Mouse (Mus musculus): ENCODE results near the gene C9. TPM values are rescaled to one million over a fixed set of nuclear protein-coding genes. Genes with fewer than 3 reads are reported as not detected.

The C9 gene
- polyA plus RNA-seq, 1 experiment from 2014 or later = 0.08 TPM

GRCm38 (mm10) chr15:6463361-6463923 is 18.3 kb downstream of the C9 start:
- ATAC-seq (replicated peaks; ENCODE audit: low FRiP score, low read depth) = no peak
- no peaks in the 10 kb centered on the region for H3K9me3 ChIP-seq (replicated peaks; ENCODE audit: low read length)
- H3K27me3 ChIP-seq (ENCODE audit: insufficient read depth, low read length) = no peaks in the 10 kb centered on the region
- H3K9ac ChIP-seq (ENCODE audit: low read depth, low read length) = no peak overlapping the region
- no peaks in the 10 kb centered on the region for H3K4me1 ChIP-seq (replicated peaks; ENCODE audit: insufficient read depth, low read length)
- TF ChIP-seq CTCF (IDR thresholded peaks at IDR 0.05; ENCODE audit: low read depth) = no peak
- H3K36me3 ChIP-seq (ENCODE audit: insufficient read depth, low read length) = no peaks in the 10 kb centered on the region
- no peak overlapping the region for H3K4me2 ChIP-seq (ENCODE audit: low read length)
- no peak for DNase-seq (ENCODE audit: low spot score)
- H3K4me3 ChIP-seq (replicated peaks; ENCODE audit: low read depth, low read length) = no peak overlapping the region
- no peak overlapping the region for H3K27ac ChIP-seq
- 77% methylated on average over 3 of the region's 3 CpGs for WGBS

DNA sequence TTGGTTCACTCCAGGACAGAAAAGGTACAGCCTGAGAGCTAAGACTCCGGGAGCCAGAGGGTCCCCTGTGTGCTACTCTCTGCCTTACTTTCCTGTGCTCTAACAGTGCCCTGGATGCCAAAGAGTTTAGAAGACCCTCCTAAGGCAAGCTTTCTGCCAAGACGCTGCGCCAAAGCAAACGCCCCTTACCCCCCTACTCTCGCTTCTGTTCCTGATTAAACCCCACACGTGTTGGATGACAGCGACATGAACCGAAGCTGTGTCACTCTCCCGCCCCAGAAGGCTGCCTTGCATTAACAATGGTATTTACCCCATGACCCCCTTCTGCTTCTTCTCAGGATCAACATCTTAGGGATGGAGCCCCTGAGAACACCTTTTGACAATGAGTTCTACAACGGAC is 21.9 kb downstream of the C9 start:
- no peaks in the 10 kb centered on the region for H3K4me1 ChIP-seq (replicated peaks; ENCODE audit: insufficient read depth, low read length)
- no peak for DNase-seq (ENCODE audit: low spot score)
- WGBS = 79% methylated on average over 10 of the region's 10 CpGs
- H3K4me3 ChIP-seq (replicated peaks; ENCODE audit: low read depth, low read length) = no peak overlapping the region
- H3K9me3 ChIP-seq (replicated peaks; ENCODE audit: low read length) = no peaks in the 10 kb centered on the region
- no peak for ATAC-seq (replicated peaks; ENCODE audit: low FRiP score, low read depth)
- H3K36me3 ChIP-seq (ENCODE audit: insufficient read depth, low read length) = no peaks in the 10 kb centered on the region
- H3K4me2 ChIP-seq (ENCODE audit: low read length) = no peak overlapping the region
- no peak for TF ChIP-seq CTCF (IDR thresholded peaks at IDR 0.05; ENCODE audit: low read depth)
- H3K27ac ChIP-seq = no peak overlapping the region
- no peak overlapping the region for H3K9ac ChIP-seq (ENCODE audit: low read depth, low read length)
- no peaks in the 10 kb centered on the region for H3K27me3 ChIP-seq (ENCODE audit: insufficient read depth, low read length)

GRCm38 (mm10) chr15:6468845-6469244 is 23.7 kb downstream of the C9 start:
- TF ChIP-seq CTCF (IDR thresholded peaks at IDR 0.05; ENCODE audit: low read depth) = peak; percentile 23; the same call in 1 of the 2 replicates
- Histone ChIP-seq H3K27ac (no peak overlapping the region), H3K4me2 (ENCODE audit: low read length) (no peak overlapping the region), H3K36me3 (ENCODE audit: insufficient read depth, low read length) (no peaks in the 10 kb centered on the region), H3K9me3 (replicated peaks; ENCODE audit: low read length) (no peaks in the 10 kb centered on the region), H3K27me3 (ENCODE audit: insufficient read depth, low read length) (no peaks in the 10 kb centered on the region), H3K4me3 (replicated peaks; ENCODE audit: low read depth, low read length) (no peak overlapping the region), H3K4me1 (replicated peaks; ENCODE audit: insufficient read depth, low read length) (no peaks in the 10 kb centered on the region), H3K9ac (ENCODE audit: low read depth, low read length) (no peak overlapping the region)
- DNase-seq (ENCODE audit: low spot score) (no peak), ATAC-seq (replicated peaks; ENCODE audit: low FRiP score, low read depth) (no peak)
- 95% methylated on average over 1 of the region's 1 CpGs for WGBS

GRCm38 (mm10) chr15:6469384-6469783 is 24.3 kb downstream of the C9 start:
- Histone ChIP-seq H3K4me3 (replicated peaks; ENCODE audit: low read depth, low read length) (no peak overlapping the region), H3K27me3 (ENCODE audit: insufficient read depth, low read length) (no peaks in the 10 kb centered on the region), H3K9ac (ENCODE audit: low read depth, low read length) (no peak overlapping the region), H3K36me3 (ENCODE audit: insufficient read depth, low read length) (no peaks in the 10 kb centered on the region), H3K9me3 (replicated peaks; ENCODE audit: low read length) (no peaks in the 10 kb centered on the region), H3K4me2 (ENCODE audit: low read length) (no peak overlapping the region), H3K27ac (no peak overlapping the region), H3K4me1 (replicated peaks; ENCODE audit: insufficient read depth, low read length) (no peaks in the 10 kb centered on the region)
- no peak for TF ChIP-seq CTCF (IDR thresholded peaks at IDR 0.05; ENCODE audit: low read depth)
- DNase-seq (ENCODE audit: low spot score) (no peak), ATAC-seq (replicated peaks; ENCODE audit: low FRiP score, low read depth) (no peak)
- 76% methylated on average over 3 of the region's 3 CpGs for WGBS

GRCm38 (mm10) chr15:6483561-6483960 is 38.4 kb downstream of the C9 start:
- no peaks in the 10 kb centered on the region for H3K4me1 ChIP-seq (replicated peaks; ENCODE audit: insufficient read depth, low read length)
- no peaks in the 10 kb centered on the region for H3K27me3 ChIP-seq (ENCODE audit: insufficient read depth, low read length)
- ATAC-seq (replicated peaks; ENCODE audit: low FRiP score, low read depth) (no peak), DNase-seq (ENCODE audit: low spot score) (no peak)
- H3K4me2 ChIP-seq (ENCODE audit: low read length) = no peak overlapping the region
- no peak overlapping the region for H3K9ac ChIP-seq (ENCODE audit: low read depth, low read length)
- no peak overlapping the region for H3K4me3 ChIP-seq (replicated peaks; ENCODE audit: low read depth, low read length)
- no peak overlapping the region for H3K27ac ChIP-seq
- no peaks in the 10 kb centered on the region for H3K9me3 ChIP-seq (replicated peaks; ENCODE audit: low read length)
- TF ChIP-seq CTCF (IDR thresholded peaks at IDR 0.05; ENCODE audit: low read depth) = no peak
- no peaks in the 10 kb centered on the region for H3K36me3 ChIP-seq (ENCODE audit: insufficient read depth, low read length)
- WGBS = 75% methylated on average over 3 of the region's 3 CpGs

DNA sequence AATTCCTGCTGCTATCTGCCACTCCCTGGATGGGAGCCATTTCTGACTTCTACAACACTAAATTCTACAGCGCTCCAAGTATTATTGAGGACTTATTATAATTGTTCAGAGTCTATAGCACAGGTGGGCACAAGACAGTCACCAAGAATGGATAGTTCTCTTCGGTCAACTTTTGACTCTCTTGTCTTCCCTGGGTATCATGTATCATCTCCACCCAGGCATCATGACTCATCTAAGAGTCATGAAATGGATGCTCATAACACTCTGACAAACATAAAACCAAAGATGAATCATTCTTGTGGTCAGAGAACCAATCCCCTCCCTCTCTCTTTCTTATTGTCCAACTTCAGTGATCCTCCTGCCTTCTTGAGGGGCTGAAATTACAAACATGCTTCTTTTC is 47.3 kb downstream of the C9 start:
- Histone ChIP-seq H3K4me3 (replicated peaks; ENCODE audit: low read depth, low read length) (no peak overlapping the region), H3K27me3 (ENCODE audit: insufficient read depth, low read length) (no peaks in the 10 kb centered on the region), H3K9ac (ENCODE audit: low read depth, low read length) (no peak overlapping the region), H3K4me2 (ENCODE audit: low read length) (no peak overlapping the region), H3K4me1 (replicated peaks; ENCODE audit: insufficient read depth, low read length) (no peaks in the 10 kb centered on the region), H3K36me3 (ENCODE audit: insufficient read depth, low read length) (no peaks in the 10 kb centered on the region), H3K9me3 (replicated peaks; ENCODE audit: low read length) (no peaks in the 10 kb centered on the region), H3K27ac (no peak overlapping the region)
- DNase-seq (ENCODE audit: low spot score) (no peak), ATAC-seq (replicated peaks; ENCODE audit: low FRiP score, low read depth) (no peak)
- WGBS = 90% methylated on average over 2 of the region's 2 CpGs
- no peak for TF ChIP-seq CTCF (IDR thresholded peaks at IDR 0.05; ENCODE audit: low read depth)

All from kidney, postnatal 0 days (tissue).